Mouse (Mus musculus) gastrocnemius, adult 18-20 months (tissue): Measurements from ENCODE around the gene Ddx19a. TPM values are rescaled to one million over a fixed set of nuclear protein-coding genes. Genes with fewer than 3 reads are reported as not detected.
A peak's percentile ranks its signal among the peaks of the same experiment; 100 is the strongest.
"Not testable (repeated sequence)": the region's sequence is repeated elsewhere in the genome, so short reads cannot be mapped to it uniquely, and the experiment has no call there.

Experiments
- DNase-seq: peaks from one replicate; pipeline ENCODE4 v3.0.0; 2021; ENCODE audit warnings: low spot score
- total RNA-seq, 2 experiments: library from RNA; stranded (reverse); gene quantifications; 2 replicates each; pipeline ENCODE4 v1.2.3; 2021

The Ddx19a gene
- total RNA-seq, 2 experiments from 2014 or later = 27.2 to 31.8 TPM

GRCm38 (mm10) chr8:110976532-110976931, 21.1 kb downstream of the Ddx19a start:
- not testable (repeated sequence) for DNase-seq

DNA sequence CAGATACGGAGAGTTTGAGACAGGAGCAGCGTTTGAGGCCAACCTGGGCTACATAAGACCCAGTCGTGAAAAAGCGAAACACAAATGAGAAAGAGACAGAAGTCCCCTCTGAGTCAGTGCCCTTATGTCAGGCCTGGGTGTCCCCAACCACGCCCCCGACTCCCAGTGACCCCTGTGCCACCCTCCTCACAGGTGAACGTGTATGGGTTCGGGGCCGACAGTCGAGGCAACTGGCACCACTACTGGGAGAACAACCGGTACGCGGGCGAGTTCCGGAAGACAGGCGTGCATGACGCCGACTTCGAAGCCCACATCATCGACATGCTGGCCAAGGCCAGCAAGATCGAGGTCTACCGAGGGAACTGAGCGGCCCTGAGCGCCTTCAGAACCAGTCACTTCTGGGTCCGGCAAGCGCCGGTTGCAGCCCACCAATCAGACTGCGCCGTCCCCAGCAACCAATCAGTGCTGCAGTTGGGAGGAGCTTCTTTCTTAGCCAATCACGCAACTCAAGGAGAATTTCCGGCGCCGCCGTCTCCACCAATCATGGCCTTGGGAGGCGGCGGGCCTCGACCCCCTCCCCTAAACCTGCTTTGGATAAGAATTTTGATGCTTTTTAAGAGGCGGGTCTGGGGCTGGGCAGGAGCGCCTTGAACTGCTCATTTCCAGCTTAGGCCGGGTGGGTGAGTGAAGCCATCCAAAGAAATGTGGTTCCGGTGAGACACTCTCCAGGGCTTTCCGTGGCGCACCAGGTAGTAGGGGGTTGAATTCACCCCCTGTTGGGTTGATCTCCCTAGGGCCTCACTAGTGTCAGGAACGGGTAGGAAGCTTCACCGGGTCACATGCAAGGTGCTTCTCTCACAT, 27.5 kb downstream of the Ddx19a start:
- peak; percentile 78 for DNase-seq

GRCm38 (mm10) chr8:110967326-110967725, 30.3 kb downstream of the Ddx19a start:
- no peak for DNase-seq

DNA sequence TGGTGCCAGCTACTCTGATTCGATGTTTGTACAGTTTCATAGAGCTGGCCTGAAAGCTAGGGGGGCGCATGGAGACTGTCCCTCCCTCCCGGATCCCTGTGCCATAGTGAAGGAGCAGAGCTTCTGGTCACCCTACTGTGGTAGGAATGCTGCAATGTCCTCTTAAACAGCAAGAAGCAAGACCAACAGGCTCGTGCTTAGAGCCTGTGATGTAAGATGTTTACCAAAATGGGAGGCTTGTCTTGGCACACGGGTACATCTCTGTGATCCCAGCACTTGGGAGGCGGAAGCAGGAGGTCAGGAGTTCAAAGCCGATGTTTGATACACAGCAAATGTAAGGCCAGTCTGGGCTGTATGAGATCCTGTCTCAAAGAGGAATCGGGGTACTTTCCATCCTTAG, 31.0 kb downstream of the Ddx19a start:
- no peak for DNase-seq

- peak; percentile 90 for DNase-seq
Observed at GRCm38 (mm10) chr8:110965594-110965993, 32.0 kb downstream of the Ddx19a start.

DNA sequence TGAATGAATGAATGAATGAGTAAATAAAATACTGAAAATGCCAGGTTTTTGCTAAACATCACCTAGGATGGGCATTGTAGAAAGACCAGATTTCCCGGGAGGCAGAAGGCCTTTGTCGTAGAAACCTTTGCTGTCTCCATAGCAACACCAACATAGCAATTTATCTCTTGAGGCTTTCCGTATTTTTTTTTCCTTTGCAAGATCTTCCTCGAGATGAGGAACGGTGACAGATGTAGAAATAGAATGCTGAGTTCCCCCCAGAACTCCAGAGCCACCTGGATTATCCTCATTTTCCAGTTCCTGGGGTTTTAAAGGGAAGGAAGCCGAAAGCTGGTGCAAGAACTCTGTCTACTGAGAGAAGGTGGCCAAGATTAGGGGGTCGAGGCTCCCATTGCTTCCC, 32.9 kb downstream of the Ddx19a start:
- no peak for DNase-seq

GRCm38 (mm10) chr8:110963051-110963450, 34.5 kb downstream of the Ddx19a start:
- no peak for DNase-seq

DNA sequence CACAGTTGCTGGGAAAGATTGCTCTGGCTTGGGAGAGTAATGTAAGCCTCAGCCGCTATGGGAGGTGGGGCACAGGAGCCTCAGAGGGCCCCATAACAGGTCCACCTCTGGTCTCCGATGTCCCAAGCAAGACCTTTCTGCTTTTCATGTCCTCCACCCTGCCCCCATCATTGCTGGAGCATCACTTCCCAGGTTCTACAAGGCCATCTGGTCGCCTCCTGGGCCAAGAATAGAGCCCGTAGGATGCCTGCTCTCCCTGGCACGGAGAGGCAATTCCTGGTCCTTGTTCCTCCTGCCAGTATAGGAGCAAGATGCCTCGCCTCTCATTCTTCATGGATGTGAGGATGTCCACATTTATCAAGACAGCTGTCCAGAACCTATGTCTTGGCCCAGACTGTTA, 37.7 kb downstream of the Ddx19a start:
- DNase-seq = no peak

- DNase-seq = no peak
Observed at GRCm38 (mm10) chr8:110959071-110959780, 38.4 kb downstream of the Ddx19a start.

- not testable (repeated sequence) for DNase-seq
Observed at GRCm38 (mm10) chr8:110958553-110958952, 39.0 kb downstream of the Ddx19a start.

DNA sequence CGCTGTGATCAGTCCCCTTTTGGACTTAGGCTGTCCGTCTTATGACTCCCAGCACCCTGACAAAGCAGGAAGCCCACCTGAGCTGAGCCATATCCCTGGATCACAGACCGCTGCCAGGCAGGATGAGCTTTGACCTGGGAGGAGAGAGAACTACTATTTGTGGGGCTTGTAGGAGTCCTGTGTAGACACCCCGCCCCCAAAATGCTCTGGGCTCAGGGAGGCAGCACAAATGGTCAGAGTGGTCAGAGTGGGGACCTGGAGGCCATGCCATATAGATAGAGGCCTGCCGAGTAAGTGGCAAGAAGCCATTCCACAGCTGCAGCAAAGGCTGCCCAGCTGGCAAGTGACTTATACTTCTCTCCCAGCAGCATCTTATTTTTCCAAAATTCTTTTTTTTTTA, 39.5 kb downstream of the Ddx19a start:
- DNase-seq = no peak

GRCm38 (mm10) chr8:110957471-110957870, 40.1 kb downstream of the Ddx19a start:
- DNase-seq = no peak

- DNase-seq = no peak
Observed at GRCm38 (mm10) chr8:110956619-110957450, 40.8 kb downstream of the Ddx19a start.

DNA sequence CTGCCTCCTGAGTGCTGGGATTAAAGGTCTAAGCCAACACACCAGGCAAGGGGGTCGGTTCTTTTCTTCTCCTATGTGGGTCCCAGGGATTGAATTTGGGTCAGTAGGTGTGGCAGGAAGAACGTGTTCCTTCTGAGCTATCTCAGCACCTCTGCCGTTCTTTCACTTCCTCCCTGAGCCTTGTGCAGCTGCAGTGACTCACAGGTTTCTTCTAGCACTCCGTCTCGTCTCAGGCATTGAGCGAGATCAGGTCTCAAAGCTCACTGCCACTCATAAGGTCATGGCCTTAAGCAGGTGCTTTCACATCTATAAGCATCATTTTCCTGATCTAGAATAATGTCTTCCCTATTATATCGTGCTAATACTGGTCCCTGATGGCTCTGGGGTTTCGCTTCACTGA, 42.8 kb downstream of the Ddx19a start:
- DNase-seq = no peak

DNA sequence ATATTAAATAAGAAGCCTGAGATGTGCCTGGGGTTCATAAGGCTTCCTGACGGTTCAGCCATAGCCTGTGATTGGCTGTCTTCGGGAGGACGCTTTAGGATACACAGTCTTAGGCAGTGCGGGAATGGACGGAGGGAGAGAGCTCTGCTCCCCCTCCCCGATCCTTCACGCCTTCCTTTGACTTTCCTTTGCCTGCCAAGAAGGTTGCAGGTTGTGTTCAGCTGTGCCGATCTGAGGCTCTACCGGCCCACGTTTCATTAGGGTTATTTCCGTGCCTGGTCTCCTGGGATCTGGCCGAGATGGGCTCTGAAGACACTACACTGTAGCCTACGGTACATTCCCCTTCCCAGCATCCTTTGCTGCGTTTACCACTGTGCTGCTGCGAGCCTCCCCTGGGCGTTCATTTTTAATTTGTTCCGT, 47.5 kb downstream of the Ddx19a start:
- DNase-seq = peak; percentile 58

DNA sequence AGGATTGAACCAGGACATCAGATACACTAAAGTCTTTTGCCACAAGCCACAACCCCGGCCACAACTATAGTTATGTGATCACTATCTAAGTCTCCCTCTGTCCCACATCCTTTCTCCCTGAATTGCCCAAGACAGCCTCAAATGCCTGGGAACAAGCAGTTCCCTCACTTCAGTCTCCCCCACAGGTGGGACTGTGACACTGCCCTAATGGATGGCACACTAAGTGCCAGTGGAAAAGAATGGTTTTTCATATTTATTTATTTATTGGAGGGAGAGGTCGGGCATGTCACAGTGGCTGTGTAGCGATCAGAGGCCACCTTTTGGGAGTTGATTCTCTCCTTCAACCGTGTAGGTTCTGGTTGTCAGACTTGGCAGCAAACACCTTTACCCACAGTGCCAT, 51.9 kb downstream of the Ddx19a start:
- DNase-seq = no peak

DNA sequence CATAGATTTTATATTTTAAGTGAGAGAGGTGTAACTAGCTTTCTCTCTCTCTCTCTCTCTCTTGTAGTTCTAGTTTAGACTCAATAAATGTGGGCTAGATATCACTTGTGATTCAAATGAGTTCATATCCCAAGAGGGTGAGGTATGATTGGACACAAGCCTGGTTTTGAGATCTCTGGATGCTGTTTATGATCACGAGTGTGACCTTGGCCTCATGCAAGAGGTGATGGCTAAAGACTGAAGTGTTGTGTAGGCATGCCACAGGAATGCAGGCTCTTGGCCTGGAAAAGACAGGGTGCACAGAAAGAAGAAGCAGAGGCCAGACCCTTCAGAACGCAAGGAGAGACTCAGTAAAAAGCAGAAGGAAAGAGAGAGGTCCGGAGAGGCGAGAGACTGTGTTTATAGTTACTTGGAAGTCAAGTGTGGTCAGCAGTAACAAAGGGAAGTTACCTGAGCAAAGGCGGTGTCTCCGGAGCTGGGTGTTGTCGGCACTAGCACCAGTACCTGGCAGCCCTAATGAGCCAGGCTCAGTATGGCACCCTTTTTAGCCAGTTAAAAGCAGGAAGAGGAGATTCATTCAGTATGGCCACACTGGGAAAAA, 53.2 kb downstream of the Ddx19a start:
- DNase-seq = peak; percentile 56

DNA sequence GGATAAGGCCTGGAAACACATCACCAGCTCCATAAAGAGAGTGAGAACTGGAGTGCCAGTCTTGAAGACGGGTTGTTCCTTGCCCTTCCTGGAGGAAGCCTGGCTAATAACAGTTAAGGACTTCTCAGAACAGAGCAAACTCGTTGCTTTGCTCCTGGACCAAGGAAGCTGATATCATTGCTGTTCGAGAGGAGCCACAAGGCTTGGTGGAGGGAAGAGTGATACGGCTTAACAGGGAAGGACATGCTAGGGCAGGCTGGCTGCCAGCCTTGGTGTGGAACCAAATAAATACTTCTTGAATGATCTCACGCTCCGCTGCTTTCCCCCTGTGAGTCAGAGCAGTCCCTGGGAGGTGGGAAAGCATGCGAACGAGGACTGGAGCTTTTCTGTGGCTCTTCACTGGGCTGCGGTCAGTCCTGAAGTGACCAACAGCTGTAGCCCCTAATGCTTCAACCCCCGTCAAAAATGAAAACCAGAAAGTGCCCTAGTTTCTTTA, 56.1 kb downstream of the Ddx19a start:
- DNase-seq = peak; percentile 91

GRCm38 (mm10) chr8:110940682-110941452, 56.7 kb downstream of the Ddx19a start:
- no peak for DNase-seq

DNA sequence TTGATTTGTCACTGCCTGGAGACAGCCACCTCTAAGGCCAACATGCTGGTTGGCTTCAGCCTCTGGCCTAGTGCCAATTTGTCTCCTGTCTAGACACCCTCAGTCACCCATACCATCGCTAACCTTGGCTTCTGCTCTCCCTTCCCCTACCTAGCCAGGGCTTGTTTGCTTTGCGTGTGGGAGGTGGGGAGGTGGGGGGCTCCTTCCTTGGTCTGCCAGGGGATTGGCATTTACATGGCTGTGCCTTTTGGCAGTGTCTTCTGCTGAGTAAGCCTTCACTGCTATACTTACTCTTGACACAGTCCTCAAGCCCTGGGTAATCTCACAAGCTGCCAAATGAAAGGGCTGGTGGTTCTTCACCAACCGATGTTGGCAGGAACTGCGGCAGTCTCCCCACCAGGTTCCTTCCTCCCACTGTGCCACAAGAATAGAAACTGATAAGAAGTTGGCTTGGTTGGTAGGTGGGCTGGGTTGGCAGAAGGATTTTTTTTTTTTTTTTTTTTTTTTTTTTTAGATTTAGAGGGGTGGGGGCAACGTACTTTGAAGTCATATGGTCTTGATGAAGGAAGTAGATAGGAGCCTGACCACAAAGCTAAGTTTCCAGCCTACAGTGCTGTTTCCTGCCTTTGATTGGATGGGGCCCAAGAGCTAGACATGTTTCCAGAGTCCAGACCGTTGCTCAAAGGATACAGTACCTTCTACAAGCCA, 58.6 kb downstream of the Ddx19a start:
- DNase-seq = peak; percentile 59
